Mouse (Mus musculus): Measurements from ENCODE around the gene Hcfc1r1.

Hcfc1r1 gene

DNA sequence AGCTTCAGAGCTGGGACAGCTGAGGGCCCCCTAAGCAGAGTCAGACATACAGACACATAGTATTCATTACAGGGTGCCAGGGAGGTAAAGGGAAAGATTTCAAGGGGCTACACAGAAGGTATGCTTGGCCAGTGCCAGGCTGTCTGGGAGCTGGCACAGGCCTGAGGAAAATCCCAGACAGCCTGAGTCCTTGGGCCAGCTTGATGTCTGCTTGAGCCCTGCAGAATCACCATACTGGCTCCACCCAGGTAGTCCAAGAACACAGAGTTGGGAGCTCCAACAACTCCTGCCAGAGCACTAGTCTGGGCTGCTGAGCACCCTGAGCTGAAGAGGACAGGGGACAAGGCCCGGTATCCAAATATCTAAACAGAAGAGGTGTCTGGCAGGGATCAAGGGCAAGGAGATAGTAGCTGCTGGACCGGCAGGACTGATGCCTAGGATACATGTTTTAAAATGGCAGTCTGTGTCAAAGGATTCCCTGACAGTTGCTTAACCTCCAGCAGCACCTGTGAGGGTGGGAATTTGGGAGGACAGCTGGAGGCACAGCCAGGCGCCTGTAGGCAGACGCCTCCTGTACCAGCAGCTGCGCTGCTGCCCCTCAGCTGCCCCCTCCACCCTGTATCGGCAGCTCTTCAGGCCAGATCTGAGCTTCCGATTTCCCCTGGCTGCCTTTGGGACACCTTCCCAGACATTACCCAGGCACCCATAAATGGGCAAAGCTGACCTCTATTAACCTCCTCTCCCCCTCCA lies 49.2 kb downstream of the Hcfc1r1 start, which contains the start of gene 1520401A03Rik:
Gene 1520401A03Rik, minus strand, starts transcription at position 408 of the 750 bp plus-strand sequence.
- no peak for DNase-seq
